Mouse (Mus musculus): Measurements from ENCODE around the gene Ier5.

- TF ChIP-seq USF1 (IDR thresholded peaks at IDR 0.05; ENCODE audit: low read depth), result no peak
- TF ChIP-seq MYOD1 (IDR thresholded peaks at IDR 0.05; ENCODE audit: control insufficient read depth in 1 of 3, insufficient read length in 2 of 3, low read depth in 2 of 3), result no peak
- no peak for TF ChIP-seq POLR2A (IDR thresholded peaks at IDR 0.05; ENCODE audit: insufficient read length, low read depth)
These were observed 25.0 kb upstream of the Ier5 start for GRCm38 (mm10) chr1:155124397-155124796.

Measured in myocyte (in vitro differentiated cells).